Mouse (Mus musculus) left cerebral cortex, adult 18-20 months (tissue): ENCODE measurements around the gene Cyp2f2. TPM values are rescaled to one million over a fixed set of nuclear protein-coding genes. Genes with fewer than 3 reads are reported as not detected.

Experiments used
- DNase-seq, 2 experiments: peaks; one replicate each; pipeline ENCODE4 v3.0.0; 2021 to 2022; ENCODE audit warnings: low spot score in 2 of 2, mixed read lengths in 1 of 2
- long read RNA-seq, 2 experiments: library from polyadenylated mRNA; stranded (forward); transcript quantifications; one replicate each; pipeline ENCODE4 v2.0.0; 2021
- total RNA-seq, 2 experiments: library from RNA; stranded (reverse); gene quantifications; 2 replicates each; pipeline ENCODE4 v1.2.3; 2021

Gene Cyp2f2
- total RNA-seq: not detected
- long read RNA-seq, experiment 1: 0 reads
- long read RNA-seq, experiment 2: 0 reads

- no peak for DNase-seq
Observed at GRCm38 (mm10) chr7:27119676-27120075, at the start of gene Cyp2f2. Gene Cyp2f2, plus strand, starts transcription at chr7:27119909.

DNA sequence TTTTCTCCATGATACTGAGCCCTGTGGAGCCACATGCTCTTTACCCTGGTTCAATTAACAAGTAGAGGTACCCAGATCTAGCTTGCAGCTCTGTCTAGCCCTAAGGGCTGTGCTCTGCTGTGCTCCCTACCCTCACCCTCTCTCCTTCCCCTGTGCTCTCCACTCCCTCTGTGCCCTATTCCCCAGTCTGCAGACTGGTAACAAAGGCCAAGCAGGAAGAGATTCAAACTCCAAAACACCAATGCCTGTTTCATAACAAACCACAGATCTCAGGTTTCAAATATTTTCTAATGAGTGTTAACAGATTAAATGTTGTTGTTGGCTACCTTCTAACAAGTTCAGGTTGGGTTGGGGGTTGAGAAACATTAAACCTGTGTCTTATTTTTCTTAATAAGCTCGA lies 41.1 kb upstream of the Cyp2f2 start:
- no peak for DNase-seq

DNA sequence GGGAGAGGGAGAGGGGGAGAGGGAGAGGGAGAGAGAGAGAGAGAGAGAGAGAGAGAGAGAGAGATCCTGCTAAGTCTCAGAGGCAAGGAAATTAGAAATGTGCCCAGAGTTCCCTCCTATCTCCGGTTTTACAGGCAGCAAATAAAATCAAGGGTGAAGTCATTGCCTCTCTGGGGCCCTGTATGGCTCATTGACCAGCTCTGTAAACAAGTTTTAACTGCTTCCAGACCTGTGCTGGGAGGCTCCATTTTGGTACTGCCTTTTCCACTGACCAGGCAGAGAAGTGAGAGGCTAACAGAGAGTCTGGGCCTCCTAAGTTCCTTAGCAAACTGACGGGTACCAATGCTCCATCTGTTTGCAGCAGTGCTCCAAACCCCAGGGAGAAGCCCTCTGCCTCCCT lies 38.1 kb upstream of the Cyp2f2 start:
- DNase-seq: no peak

DNA sequence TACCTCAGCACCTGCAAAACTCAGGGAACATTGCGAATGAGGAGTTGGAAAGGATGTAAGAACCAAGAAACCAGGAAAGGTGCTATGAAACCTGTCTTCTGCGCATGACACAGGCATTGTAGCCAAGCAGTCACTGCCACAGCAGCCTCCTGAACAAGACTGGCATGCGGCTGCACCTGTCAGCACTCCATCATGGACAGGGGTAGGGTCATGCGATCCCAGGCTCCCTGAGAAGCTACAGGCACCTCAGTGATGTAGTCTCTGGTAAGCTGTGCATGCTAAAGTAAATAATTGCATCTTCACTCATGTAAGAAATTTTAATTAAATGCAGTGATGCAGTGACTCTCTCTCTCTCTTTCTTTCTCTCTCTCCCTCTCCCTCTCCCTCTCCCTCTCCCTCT lies 28.7 kb upstream of the Cyp2f2 start:
- no peak for DNase-seq

DNA sequence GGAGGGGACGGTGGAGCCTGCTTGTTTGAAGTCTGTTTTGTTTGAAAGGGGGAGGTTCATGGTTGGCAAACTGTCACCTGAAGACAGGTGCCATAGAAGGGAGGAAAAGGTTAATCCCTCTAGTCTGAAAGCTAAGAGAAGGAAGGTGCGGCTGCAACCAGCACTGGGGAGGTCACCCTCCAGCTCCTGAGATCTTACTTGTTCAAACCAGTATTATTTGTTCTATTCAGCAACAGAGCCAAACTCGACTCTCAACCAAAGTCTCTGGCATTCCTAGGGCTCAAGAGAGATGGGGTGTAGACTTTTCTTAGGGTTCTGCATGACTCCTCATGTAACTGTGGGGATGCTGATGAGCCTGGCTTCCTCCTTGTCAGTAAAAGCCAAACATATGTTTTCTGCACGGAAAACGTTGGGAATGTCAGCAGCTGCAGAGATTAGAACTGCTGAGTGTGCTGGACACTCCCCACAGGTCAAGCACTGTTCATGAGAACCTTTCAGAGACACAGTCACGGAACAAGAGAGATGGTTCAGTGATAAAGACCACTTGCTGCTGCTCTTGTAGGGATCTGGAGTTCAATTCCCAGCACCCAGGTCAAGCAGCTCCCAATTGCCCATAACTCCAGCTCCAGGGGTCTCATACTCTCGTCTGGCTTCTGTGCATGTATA lies 27.5 kb upstream of the Cyp2f2 start:
- DNase-seq: no peak

- DNase-seq: no peak
Observed at GRCm38 (mm10) chr7:27092882-27093281, 26.8 kb upstream of the Cyp2f2 start.

- no peak for DNase-seq
Observed at GRCm38 (mm10) chr7:27104882-27105281, 14.8 kb upstream of the Cyp2f2 start.

- no peak for DNase-seq
Observed at GRCm38 (mm10) chr7:27110327-27110726, 9.4 kb upstream of the Cyp2f2 start.

DNA sequence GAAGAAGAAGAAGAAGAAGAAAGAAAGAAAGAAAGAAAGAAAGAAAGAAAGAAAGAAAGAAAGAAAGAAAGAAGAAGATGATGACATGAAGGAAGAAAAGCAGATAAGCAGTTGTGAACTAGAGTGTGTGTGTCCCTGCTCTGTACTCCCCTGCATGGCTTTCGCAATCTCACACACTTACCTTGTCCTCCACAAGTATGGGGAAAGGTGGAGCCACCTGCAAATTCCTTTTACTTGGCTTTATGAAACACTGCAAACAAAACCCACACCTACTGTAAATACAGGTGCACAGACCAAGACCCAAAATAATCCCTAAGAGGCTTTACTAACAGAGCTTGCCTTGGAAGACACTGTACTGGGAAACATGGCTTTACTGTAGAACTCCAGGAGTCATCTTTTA lies 8.7 kb upstream of the Cyp2f2 start:
- no peak for DNase-seq

DNA sequence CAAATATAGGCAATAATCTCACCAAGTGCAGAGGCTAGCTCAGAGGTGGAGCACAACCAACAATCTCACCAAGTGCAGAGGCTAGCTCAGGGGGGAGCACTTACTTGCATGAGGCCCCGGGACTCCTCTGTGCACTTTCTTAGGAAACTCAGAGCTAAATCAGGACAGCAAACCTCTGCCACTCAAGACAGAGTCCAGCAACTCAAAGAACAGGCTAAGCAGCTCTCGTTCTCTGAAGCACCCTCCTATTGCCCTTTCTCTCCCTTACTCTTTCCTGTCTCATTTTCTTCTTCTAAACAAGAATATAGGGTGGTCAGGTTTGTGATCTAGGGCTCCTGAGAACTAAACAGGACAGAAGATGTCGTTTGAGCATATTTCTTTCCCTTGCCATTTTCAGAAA lies 7.7 kb upstream of the Cyp2f2 start:
- no peak for DNase-seq

DNA sequence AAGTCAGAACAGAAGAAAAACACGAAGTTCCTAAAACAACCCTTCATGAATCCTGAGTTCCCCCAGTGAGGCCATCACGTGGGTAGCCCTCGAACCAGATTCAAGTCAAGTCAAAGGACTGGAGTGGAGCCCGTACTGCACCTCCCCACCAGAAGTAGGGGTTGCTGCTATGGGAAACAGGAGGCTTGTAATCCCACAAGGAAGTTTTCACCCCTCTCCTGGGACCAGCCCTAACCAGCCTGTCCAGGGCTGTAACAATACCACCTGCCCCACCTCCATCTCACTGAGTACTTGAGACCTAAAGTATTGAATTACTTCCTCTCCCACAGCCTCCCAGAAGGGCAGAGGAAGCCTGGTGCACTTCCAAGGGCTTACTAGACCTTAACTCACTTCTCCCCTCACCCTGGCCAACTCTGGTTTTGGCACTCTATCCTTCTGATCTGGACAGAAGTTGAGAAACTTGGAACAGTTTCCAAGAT lies 1.6 kb upstream of the Cyp2f2 start:
- DNase-seq: no peak

- DNase-seq: no peak
Observed at GRCm38 (mm10) chr7:27124305-27124832, 4.7 kb downstream of the Cyp2f2 start.

GRCm38 (mm10) chr7:27124969-27125368 lies 5.3 kb downstream of the Cyp2f2 start:
- DNase-seq: no peak

GRCm38 (mm10) chr7:27128162-27128561 lies 8.5 kb downstream of the Cyp2f2 start:
- DNase-seq: peak; percentile 24 to 54

GRCm38 (mm10) chr7:27128946-27129345 lies 9.2 kb downstream of the Cyp2f2 start:
- no peak for DNase-seq

GRCm38 (mm10) chr7:27129811-27130210 lies 10.1 kb downstream of the Cyp2f2 start:
- DNase-seq: no peak

DNA sequence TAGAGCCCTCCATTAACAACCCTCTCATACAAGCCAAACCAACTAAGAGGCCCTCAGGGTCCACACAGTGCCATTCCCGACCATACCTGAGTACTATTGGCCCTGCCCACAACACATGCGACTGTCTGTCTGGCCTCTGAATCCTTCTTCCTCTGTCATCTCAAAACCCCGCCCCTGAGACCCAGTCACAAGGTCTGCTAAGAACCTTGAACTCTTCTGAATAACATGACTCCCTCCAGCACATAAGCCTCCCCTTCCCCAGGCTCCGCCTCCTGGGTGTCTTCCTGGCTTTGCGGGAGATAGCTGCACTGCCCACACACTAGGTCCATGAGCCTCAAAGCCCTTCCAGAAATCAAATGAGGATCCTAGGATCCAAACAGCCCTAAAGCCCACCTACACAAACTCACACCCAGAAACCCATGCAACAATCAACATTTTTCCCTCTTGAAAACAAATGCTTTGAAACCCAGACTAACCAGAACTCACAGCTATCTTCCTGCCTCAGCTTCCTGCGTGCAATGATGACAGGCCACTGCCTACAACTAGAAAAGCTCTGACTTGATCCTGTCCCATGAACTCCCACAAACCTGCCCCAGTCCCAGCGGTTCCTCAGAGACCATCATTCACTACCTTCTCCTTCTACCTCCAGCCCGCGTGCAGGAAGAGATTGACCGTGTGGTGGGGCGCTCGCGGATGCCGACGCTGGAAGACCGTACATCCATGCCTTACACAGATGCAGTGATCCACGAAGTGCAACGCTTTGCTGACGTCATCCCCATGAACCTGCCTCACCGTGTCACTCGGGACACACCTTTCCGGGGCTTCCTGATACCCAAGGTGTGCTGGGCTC lies 11.0 kb downstream of the Cyp2f2 start:
- DNase-seq: no peak

GRCm38 (mm10) chr7:27131387-27131786 lies 11.7 kb downstream of the Cyp2f2 start:
- DNase-seq: no peak

- peak; percentile 56 to 73 for DNase-seq
Observed at GRCm38 (mm10) chr7:27132588-27132987, 12.9 kb downstream of the Cyp2f2 start.

DNA sequence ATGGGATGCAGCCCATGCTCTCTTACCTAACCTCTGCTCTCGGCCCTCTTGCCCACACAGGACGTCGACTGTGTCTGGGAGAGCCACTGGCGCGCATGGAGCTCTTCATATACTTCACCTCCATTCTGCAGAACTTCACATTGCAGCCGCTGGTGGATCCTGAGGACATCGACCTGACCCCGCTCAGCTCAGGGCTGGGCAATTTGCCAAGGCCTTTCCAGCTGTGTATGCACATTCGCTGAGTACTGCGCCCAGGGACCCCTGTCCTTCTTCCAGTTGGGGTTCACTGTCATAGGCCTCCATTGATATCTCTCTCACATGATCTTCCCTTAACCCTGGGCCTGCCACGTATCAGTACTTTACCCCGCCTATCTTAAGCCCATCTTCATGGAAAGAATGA lies 13.4 kb downstream of the Cyp2f2 start:
- DNase-seq: no peak

DNA sequence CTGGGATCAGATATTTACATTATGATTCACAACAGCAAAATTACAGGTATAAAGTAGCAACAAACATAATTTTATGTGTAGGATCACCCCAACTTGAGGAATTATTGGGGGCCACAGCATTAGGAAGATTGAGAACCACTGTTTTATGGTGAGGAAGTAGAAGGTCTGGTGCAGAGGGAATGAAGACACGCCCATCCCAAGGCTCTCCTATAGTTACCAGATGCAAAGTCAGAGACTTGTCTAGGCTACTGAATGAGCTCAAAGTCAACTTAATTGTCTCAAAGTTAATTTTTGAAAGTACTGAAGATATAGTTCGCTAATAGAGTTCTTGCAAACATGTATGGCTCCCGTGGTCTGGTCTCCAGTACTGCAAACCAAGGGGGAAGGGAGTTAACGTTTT lies 14.0 kb downstream of the Cyp2f2 start:
- DNase-seq: no peak

DNA sequence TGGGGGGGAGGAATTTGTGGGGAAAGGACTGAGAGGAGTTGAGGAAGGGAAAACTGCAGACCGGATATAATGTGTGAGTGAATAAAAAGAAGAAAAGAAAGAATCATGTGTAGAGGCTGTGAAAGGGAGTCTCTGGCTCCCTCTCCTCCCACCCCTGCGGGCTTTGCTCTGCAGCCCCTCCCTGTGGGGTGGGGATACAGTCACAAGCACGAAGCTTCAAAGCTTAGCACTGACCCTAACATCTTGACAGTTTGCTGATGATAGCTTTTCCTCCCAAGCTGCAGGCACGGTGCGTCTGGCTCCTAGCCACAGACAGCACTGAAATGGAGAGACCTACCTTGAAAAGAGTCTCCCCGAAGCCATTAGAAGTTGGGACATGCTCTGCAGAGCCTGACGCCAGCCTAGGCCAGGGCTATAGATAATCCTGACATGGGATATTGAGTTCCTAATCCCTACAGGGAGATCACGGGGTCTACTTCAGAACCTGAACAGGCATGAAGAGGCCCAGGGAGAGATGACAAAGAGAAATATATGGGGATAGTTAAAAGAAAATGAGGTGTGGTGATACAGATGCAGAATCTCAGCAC lies 16.8 kb downstream of the Cyp2f2 start:
- DNase-seq: no peak
